Mouse (Mus musculus): ENCODE results near the gene Galnt9. TPM values are rescaled to one million over a fixed set of nuclear protein-coding genes. Genes with fewer than 3 reads are reported as not detected.

The Galnt9 gene
- total RNA-seq (2021) = not detected
- long read RNA-seq, experiment 1 = 0 reads
- long read RNA-seq, experiment 2 = 0 reads

DNA sequence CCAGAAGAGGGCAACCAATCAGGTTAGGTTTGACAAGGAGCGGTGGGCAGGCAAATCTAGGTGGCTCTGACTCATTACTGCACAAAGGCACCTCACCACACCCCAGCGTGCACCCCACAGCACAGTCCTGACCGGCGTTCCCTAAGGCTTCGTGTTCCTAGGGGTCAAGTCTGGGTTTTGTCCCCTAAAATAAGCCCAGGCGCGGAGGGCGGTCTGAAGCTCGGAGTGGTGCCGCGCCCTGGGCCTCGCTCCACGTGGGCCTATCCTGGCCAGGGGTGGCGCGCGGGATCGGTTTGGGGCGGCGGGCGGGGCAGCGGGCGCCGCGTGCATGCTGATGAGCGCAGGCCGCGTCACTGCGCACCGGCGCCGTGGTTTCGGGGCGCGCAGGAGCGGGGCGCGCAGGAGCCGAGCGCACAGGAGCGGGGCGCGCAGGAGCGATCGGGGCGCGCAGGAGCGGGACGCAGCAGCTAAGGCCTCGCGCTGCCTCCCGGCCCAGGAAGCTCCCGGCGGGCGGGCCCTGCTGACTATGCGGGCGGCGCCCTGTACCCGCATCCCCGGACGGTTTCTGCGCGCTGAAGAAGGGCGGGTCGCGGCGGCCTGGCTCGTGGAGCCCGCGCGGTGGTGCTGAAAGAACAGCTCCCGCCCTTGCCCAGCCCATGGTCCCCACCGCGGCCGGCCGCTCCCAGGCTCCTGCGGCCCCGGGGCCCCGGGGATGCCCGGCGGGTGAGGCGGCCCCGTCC, at the start of gene Galnt9:
TSS of gene Galnt9 (plus strand) at position 405 of the 740 bp plus-strand sequence.
- DNase-seq = peak; percentile 74 to 82
- intact Hi-C loops (cut with DNase I) = no loop called here

GRCm38 (mm10) chr5:110494396-110494795, 49.8 kb upstream of the Galnt9 start:
- intact Hi-C loops (cut with DNase I) = no loop called here
- no peak for DNase-seq

DNA sequence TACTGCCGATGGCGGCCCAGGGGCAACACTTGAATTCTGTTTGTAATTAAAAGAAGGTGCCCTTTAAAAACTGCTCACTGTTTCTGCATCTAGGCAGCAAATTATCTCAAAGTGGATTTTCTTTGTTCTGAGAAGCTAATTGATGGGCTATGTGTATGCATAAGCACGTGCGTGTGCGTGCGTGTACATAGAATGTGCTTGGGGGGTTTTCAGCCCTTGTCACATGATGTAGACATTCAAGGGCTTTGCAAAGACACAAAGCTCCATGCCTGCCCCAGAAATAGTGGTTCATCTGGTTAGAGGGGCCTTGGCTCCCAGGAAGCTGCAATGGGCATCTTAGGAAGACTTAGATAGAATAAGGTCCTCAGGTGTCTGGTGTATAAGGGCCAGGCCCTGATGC, 49.1 kb upstream of the Galnt9 start:
- intact Hi-C loops (cut with DNase I) = no loop called here

GRCm38 (mm10) chr5:110497556-110497955, 46.6 kb upstream of the Galnt9 start:
- intact Hi-C loops (cut with DNase I) = no loop called here
- peak; percentile 13 to 40 for DNase-seq

More for the DNA sequence above, 49.1 kb upstream of the Galnt9 start:
- no peak for DNase-seq

GRCm38 (mm10) chr5:110498071-110498470, 46.1 kb upstream of the Galnt9 start:
- no peak for DNase-seq
- intact Hi-C loops (cut with DNase I) = no loop called here

- intact Hi-C loops (cut with DNase I) = no loop called here
- DNase-seq = no peak
Observed at GRCm38 (mm10) chr5:110500233-110500632, 43.9 kb upstream of the Galnt9 start.

DNA sequence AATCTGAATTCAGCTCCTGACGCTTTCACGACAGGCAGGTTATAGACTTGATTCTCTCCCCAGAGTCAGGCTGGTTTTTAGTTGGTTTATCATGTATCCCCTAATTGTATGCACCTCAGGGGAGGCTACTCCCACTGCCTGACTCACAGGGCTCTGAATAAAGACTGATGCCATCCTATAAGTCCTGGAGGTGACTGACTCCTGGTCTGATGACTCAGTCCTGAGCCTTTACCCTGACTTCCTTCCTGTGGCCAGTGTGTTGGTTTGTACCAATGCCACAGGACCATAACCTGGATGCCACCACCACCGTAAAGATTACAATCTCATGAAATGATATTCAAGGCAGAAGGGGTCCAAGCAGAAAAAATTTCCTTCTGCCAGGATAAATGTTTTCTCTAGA, 40.8 kb upstream of the Galnt9 start:
- intact Hi-C loops (cut with DNase I) = no loop called here
- no peak for DNase-seq

GRCm38 (mm10) chr5:110505611-110506294, 38.4 kb upstream of the Galnt9 start:
- intact Hi-C loops (cut with DNase I) = no loop called here
- no peak for DNase-seq

DNA sequence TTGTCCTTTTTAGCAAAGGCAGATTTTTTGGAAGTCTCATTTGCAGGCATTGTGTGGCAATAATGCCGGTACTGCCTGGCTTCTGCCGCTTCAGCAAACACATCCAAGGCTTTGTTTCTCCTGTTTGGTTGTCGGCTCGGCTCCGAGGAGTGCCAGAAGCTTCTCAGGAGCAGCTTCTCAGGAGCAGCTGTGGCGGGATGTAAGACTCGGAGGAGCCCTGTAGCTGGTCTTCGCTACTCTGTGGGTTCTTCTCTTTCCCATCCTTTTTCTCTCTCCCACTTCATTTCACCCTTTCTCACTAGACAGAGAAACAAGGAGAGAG, 37.9 kb upstream of the Galnt9 start:
- intact Hi-C loops (cut with DNase I) = no loop called here
- no peak for DNase-seq

GRCm38 (mm10) chr5:110506856-110507255, 37.3 kb upstream of the Galnt9 start:
- no peak for DNase-seq
- intact Hi-C loops (cut with DNase I) = no loop called here

DNA sequence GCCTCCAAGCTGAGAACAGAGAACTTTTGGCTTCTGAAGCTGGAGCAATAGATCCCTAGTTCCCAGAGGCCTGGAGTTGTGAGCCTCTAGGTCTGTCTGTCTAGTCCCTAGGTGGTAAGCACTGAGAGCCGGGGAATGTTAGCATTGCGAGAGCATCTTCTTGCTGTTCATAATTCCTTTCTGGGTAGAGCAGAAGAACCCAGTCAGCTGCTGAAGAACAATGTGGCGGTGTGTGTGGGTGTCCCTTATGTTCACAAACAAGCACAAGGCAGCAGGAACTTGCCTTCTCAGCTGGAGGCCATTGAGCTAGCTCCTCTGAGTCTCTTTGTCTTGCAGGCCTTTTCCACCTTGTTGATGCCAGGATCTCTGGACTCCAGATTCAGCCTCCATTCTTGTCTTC, 36.2 kb upstream of the Galnt9 start:
- no peak for DNase-seq
- intact Hi-C loops (cut with DNase I) = no loop called here

GRCm38 (mm10) chr5:110510357-110510756, 33.8 kb upstream of the Galnt9 start:
- intact Hi-C loops (cut with DNase I) = no loop called here
- no peak for DNase-seq

DNA sequence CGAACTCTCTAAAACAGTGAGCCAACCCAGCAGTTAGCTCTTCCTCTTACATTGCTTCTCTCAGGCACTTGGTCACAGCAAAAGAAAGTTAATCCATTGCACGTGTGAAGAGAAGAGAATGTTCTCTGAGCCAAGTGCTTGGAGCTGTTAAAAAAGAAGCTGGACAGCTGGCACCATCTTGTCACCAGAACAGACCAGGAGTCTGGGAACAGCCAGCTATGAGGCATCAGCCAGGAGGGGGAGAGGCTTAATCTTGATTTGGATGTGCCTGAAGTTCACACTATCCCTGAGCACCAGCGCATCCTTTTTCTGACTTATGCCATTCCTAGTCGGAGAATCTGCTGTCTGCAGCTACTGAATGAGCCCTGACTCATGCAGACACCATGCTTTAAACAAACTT, 30.4 kb upstream of the Galnt9 start:
- intact Hi-C loops (cut with DNase I) = no loop called here
- no peak for DNase-seq

DNA sequence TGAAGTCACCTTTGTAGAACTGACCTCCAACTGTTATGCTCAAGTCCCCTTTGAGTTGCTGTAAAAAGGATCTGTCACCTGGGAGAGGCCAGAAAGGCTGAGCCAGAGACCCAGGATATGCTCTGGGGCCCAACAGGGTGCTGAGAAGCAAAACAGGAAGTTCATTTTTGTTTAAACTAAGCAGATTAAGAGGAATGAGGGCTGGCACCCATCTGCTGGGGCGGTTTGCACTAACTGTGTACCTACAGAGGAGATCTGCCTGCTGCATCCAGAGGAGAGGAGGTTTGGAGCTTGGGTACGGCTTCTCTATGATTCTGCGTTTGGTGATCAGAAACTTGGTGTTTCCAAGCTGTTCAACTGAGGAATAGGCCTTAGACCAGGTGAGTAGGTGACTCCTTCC, 29.5 kb upstream of the Galnt9 start:
- no peak for DNase-seq
- intact Hi-C loops (cut with DNase I) = no loop called here

DNA sequence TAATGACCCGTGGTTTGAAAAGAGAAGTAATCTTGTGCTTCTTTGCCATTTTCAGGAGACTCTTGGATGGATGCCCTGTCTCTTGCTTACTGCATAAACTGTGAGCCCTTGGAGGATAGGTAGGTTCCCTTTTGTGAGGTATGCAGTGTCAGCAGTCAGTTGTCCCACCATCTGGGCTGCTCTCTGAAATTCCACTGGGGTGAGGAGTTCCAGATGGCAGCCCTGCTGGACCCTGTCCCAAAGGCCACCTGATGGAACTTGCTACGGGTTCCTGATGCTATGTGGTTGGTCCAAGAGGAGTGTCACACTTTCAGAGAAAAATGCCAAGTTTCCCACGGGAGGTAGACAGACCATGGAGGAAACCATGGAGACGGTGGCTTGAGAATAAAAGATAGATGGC, 27.8 kb upstream of the Galnt9 start:
- intact Hi-C loops (cut with DNase I) = no loop called here
- DNase-seq = no peak

DNA sequence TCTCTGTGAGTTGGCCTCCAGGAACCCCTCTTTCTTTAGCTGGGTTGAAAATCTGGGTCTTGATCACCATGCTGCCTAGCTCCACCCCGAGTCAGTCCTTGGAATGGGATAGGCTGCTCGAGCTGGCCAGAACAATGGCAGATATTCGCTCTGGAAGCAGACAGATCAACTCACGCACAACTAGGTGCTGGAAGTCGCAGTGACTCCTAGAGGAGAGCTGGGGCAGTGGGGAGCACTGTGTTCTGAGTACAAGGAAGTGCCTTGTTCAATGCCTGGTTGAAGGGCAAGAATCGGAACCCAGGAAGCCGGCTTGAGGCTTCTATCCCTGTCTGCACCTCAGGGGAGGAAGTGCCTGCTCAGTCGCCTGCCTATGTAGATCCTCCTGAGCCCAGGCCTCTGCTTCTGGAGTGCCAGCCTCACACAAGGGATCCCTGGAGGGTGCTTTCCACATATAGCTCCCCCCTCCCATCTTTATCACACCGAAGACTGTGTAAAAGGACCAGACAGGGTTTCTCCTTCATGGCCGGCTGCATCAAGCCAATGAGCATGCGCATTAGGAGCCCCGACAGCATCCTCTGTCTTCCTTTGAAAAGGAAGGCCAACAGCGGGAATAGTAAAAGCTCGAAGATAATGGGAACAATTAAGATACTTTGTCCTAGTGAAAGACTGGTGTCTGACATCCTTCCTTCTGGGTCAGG, 25.9 kb upstream of the Galnt9 start:
- intact Hi-C loops (cut with DNase I) = no loop called here

GRCm38 (mm10) chr5:110520974-110521373, 23.2 kb upstream of the Galnt9 start:
- intact Hi-C loops (cut with DNase I) = no loop called here
- no peak for DNase-seq

More for the DNA sequence above, 25.9 kb upstream of the Galnt9 start:
- DNase-seq = no peak

DNA sequence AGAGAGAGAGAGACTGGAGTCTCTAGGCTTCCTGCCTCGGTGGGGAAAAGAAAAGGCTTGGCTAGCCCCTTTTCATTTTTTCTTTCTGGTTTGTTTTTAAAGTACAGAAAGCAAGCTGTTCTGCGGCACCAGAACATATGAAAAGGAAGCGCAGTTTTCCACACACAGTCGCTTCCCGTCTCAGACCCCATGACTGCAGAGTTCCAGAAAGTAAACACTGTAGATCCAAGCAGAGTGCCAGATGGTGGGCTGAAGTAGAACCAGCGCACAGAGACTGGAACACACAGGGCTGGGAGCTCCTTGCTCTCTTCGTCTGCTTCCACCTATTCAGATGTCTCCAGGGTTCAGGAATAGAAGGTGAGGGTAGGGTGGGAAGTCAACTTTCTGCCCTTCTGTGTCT, 22.3 kb upstream of the Galnt9 start:
- intact Hi-C loops (cut with DNase I) = no loop called here
- DNase-seq = no peak

DNA sequence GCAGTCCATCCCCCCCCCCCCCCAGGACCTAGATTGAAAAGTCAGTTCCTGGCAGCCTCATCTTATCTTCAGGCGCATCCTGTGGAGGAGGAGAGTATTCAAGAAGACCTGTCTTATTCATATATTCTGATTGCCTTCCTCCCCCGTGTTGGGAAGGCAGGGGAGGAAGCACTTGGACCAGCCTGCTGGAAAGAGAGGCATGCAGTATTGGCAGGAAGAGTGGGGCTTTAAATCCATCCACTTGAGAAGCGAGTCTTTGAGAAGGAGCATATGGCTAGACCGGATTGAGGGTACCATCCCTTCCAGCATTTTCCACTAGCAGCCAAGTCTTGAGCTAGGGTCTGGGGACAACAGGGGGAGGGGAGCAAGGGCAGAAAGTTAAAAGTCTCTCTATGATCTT, 20.9 kb upstream of the Galnt9 start:
- DNase-seq = no peak
- intact Hi-C loops (cut with DNase I) = no loop called here

DNA sequence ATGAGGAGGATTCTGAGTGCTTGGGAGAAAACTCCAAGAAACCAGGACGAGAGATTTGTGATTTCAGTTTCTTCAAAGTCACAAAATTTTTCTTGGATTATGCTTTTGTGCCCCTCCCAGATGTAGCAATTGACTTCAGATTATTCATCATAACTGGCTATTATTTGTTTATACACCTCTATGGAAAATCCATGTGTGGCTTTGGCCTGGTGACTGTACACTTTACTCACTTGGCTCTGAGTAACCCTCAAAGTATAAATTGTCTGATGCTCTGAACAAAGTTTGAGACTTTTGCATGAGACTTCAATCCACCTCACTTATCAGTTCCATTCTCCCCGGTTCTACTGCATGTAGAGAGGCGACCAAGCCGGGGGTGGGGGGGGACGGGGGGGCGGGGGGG, 18.5 kb upstream of the Galnt9 start:
- no peak for DNase-seq
- intact Hi-C loops (cut with DNase I) = no loop called here

GRCm38 (mm10) chr5:110526556-110526955, 17.6 kb upstream of the Galnt9 start:
- no peak for DNase-seq
- intact Hi-C loops (cut with DNase I) = no loop called here

GRCm38 (mm10) chr5:110531091-110531490, 13.1 kb upstream of the Galnt9 start:
- intact Hi-C loops (cut with DNase I) = no loop called here
- DNase-seq = no peak

Measured in heart, postnatal 14 days (tissue).